Mouse (Mus musculus) brain, embryonic 14.5 days (tissue): Measurements from ENCODE around the gene Arhgef15. TPM values are rescaled to one million over a fixed set of nuclear protein-coding genes. Genes with fewer than 3 reads are reported as not detected.
"Not testable (repeated sequence)": the region's sequence is repeated elsewhere in the genome, so short reads cannot be mapped to it uniquely, and the experiment has no call there.

Experiments
- DNase-seq: peaks from one replicate; pipeline ENCODE4 v3.0.0-alpha.2; 2011; ENCODE audit warnings: low read depth
- CTCF ChIP-seq: fragments of 200-500 bp; IDR thresholded peaks from 2 replicates; pipeline ENCODE4 v1.5.1; 2012; ENCODE audit warnings: inconsistent platforms, mild to moderate bottlenecking, moderate library complexity, borderline replicate concordance; ENCODE audit not compliant: insufficient read depth, insufficient read length; ENCODE audit errors: extremely low read depth
- POLR2A ChIP-seq: fragments of 200-500 bp; IDR thresholded peaks from 2 replicates; pipeline ENCODE4 v1.6.1; 2012; ENCODE audit warnings: mild to moderate bottlenecking, inconsistent platforms, borderline replicate concordance; ENCODE audit not compliant: poor library complexity, insufficient read depth, insufficient read length, severe bottlenecking; ENCODE audit errors: extremely low read depth
- polyA plus RNA-seq: library from polyadenylated mRNA; depleted of rRNA; stranded (reverse); fragments of >200 nt; gene quantifications from 2 replicates; pipeline ENCODE4 v1.2.3, GENCODE M21; 2012

The Arhgef15 gene
- polyA plus RNA-seq, 1 experiment, result 40.1 TPM

DNA sequence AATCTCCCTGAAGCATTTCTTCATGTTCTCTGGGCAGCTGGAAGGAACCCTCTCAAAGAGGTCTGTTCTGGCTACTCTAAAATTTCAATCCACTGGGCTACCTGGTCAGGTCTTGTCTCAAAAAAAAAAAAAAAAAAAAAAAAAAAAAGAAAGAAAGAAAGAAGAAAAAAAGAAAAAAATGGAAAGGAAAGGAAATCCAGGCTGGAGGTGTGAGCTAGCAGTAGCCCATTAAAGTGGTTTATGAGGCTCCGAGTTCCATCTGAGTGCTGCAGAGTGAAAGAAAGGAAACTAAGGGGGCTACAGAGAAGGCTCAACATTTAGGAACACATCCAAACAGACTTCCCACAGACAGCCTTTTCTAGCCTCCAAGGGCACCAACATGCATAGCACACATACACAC lies 691 bp upstream of the Arhgef15 start:
- TF ChIP-seq CTCF (no peak), POLR2A (no peak)
- no peak for DNase-seq

- DNase-seq, result no peak
- no peak for TF ChIP-seq CTCF
- no peak for TF ChIP-seq POLR2A
These were observed 583 bp downstream of the Arhgef15 start for GRCm38 (mm10) chr11:68956697-68957096.

GRCm38 (mm10) chr11:68956107-68956506 lies 1.2 kb downstream of the Arhgef15 start:
- no peak for DNase-seq
- TF ChIP-seq POLR2A (no peak), CTCF (no peak)

DNA sequence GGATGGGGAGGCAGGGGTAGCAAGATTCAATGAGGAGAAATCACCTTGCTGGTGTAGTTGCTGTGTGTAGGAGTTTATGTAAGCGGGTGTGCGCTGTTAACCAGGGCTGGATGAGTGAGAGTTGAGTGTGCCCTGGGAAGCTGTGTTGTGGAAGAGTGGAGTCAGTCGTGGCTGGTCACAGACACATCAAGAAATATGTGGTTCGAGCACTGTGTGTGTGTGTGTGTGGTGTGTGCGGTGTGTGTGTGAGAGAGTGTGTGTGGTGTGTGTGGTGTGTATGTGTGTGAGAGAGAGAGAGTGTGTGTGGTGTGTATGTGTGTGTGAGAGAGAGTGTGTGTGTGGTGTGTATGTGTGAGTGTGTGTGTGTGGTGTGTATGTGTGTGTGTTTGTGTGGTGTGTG lies 1.8 kb downstream of the Arhgef15 start:
- TF ChIP-seq POLR2A (no peak), CTCF (no peak)
- no peak for DNase-seq

DNA sequence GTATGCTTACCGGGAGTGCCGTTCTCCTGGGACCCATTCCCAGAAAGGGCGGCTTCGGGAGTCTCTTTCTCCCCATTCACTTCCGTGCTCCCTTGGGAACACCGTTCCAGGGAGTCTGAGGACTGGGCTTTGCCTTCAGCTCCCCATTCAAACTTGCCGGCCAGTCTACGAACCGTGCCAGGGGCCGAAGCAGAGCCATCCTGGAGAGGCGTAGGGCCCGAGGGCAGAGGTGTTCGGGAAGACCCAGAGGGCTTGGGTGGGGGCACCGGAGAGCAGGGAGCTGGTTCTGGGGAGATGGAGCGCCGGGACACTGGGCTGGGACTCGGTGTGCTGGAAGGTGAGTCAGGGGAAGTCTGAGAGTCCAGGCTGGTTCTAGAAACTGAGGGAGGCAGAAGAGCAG lies 2.9 kb downstream of the Arhgef15 start:
- DNase-seq, result no peak
- TF ChIP-seq POLR2A (no peak), CTCF (no peak)

DNA sequence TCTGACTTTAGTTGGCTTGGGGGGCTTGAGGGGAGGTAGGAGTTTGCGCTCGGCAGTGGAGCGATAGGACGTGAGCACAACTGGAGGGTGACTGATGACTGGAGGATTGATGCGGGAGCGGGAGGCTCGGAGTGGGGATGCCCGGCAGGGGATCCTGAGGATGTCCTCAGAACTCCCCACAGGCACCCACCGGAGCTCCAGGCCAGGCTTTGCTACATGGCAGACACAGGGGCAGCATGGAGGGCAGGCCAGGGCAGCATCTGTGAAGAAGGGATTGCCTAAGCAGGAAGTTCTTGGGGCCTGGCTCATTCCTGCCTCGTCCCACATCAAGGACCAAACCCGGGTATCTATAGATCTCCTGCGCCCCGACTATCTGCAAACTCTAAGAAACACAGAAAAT lies 3.4 kb downstream of the Arhgef15 start:
- TF ChIP-seq POLR2A (no peak), CTCF (no peak)
- no peak for DNase-seq

DNA sequence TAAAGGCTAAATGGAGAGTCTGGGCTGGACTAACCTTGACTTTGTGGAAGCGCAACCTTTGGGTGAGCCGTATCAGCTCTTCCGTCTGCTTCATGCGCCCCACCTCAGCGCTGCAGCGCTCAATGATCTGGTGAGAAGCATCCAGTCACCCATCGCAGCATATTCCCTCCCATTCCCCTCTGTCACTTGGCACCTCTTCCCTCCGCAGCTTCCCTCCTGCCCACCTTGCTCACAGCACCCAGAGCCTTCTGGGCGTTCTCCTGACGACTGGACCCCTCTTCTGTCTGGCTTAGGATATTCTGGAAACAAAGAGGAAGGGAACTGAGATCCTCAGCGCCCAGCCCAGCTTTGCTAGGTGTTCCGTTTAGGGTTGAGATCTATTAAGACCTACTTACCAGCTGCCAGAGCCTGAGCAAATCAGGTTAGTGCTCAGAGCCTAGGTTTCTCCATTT lies 9.7 kb downstream of the Arhgef15 start:
- DNase-seq, result peak; percentile 82
- TF ChIP-seq CTCF (no peak), POLR2A (no peak; the same call in 1 of the 2 replicates)

DNA sequence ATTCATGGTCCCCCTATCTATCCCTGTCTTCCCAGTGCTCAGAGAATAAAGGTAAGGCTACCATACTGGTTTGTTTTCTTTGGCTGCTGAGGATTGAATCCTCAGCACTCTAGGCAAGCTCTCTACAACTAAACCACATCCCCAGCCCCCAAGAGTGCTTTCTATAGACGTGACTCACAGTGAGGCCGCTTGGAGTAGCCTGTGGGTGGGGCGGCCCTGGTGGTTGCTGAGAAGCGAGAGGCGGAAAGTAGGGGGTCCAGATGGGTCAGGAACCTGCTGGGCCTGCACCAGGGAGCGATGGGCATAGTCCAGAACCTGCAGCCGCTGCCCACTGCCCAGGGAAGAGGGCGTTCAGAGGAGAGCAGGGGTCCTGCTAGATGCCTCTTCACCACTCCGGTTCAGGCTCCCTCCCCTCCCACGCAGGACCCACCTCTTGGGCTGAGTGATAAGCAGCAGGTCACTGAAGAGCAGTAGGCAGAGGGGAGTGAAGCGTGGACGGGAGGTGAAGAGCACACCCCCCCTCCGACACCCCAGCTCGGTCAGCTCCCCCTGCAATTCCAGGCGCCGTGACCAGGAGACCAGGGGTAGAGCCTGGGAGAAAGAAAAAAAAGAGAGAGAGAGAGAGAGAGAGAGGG lies 10.4 kb downstream of the Arhgef15 start:
- DNase-seq, result no peak
- TF ChIP-seq CTCF (no peak), POLR2A (no peak)

DNA sequence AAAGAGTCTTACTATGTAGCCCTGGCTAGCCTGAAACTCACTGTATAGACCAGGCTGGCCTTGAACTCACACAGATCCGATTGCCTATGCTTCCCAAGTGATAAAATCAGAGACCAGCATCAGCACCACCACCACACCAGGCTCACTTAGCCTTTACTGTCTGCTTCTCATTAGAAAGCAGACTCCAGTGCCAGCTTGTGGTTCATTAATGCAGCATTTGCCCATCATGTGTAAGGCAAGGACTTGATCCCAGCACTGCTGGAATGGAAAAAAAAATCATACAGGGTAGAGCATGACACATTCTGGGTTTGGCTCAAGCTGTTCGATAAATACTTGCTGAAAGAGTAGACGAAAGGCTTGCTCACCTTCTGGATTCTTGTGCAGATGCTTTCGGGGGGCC lies 11.3 kb downstream of the Arhgef15 start:
- DNase-seq, result no peak
- TF ChIP-seq CTCF, result no peak
- TF ChIP-seq POLR2A, result no peak

DNA sequence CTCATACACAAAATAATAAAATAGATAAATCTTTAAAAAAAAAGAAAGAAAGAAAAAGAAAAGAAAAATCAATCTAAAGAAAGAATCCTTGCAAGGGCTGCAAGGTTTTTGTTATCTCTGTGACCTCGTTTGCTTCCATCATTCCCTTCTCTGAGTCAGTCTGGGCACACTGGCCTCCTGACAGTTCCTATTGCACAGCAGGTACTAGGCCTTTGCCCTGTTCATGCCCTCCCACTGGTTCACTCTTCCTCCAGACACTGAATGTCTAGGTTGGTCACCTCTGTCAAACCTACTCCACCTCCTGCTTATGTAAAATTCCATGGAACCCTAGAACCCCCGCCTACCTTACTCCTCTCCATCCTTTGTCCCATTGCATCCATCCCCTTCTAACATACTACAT lies 12.0 kb downstream of the Arhgef15 start:
- TF ChIP-seq POLR2A, result no peak
- TF ChIP-seq CTCF, result no peak
- DNase-seq, result no peak

DNA sequence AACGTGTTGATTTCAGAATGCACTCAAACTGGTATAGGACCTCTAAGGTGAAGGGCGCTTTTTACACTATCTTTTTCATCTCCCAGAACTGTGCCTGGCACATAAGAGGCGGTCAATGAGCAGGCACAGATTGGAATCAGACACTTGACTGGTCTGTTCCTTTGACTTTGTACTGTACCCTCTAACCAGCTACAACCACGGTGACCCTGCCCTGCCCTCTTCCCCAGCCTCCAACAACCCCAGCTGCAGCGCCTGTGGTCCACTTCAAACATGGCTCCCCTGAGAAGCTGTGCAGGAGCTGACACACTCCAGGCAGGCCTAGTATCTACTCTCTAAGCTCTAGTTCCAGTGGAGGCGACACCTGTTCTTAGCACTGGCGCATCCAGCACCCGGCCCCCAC lies 14.5 kb downstream of the Arhgef15 start:
- no peak for TF ChIP-seq CTCF
- TF ChIP-seq POLR2A, result no peak
- DNase-seq, result no peak

GRCm38 (mm10) chr11:68940516-68940915 lies 16.8 kb downstream of the Arhgef15 start:
- no peak for DNase-seq
- TF ChIP-seq CTCF, result no peak
- no peak for TF ChIP-seq POLR2A

- peak; percentile 98 for DNase-seq
- TF ChIP-seq POLR2A (peak; percentile 66; the same call in 1 of the 2 replicates), CTCF (no peak)
These were observed 17.6 kb downstream of the Arhgef15 start for GRCm38 (mm10) chr11:68939451-68940304.

DNA sequence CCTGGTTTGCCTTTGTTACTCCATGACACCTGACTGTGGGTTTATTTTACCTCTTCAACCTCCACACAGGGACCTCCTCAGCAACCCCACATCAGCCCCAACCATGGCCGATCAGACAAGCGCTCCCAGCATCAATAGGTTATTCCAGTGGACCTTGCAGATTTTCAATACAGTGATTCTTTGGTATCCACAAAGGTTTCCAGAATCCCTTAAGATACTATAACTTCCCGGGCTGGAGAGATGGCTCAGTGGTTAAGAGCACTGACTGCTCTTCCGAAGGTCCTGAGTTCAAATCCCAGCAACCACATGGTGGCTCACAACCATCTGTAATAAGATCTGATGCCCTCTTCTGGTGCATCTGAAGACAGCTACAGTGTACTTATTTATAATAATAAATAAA lies 20.3 kb downstream of the Arhgef15 start:
- not testable (repeated sequence) for DNase-seq
